Mouse (Mus musculus) induced T-regulatory cell, adult 2 months (primary cell): ENCODE measurements around the gene Lactbl1.

Source experiments
- DNase-seq: peaks from one replicate; pipeline ENCODE4 v3.0.0-alpha.2; 2012; ENCODE audit warnings: low read depth

Lactbl1 gene

DNA sequence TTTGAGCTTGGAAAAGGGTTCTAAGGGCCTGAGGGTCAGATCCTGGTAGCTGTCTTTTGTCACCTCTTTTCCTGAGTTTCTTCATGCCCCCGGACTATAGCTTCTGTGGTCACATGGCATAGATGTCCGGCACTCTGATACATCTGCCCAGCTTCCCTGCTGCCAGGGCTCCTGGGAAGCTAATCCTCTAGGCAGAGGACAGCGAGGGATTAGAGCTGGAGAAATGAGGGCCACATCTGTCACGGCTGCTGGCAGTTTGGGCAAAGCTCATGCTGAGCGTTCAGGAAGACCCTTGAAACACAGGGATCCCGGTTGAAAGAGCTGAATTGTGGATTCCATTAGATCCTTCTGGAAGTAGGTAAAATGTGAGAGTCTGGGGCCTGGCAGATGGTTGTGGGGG lies at the start of gene Lactbl1:
TSS of gene Lactbl1 (plus strand) at position 234 of the 400 bp plus-strand sequence.
- no peak for DNase-seq

DNA sequence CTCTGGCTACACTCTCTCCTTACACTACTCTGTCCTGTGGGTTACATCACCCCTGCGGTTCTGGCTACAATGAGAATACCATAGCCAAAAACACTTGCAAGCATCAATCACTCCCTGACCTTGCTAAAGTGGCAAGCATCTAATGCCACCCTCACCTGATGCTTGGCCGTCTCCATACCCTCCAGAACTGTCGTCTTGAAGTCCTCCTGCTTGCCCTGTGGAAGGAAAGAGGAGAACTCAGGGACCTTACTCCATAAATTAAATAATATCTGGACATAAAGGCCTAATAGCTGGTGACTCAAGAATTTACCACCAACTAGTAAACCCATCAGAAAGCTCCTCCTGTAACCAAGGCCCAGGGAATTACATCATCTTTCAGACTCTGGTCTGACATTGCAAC lies 40.5 kb upstream of the Lactbl1 start:
- DNase-seq = no peak

DNA sequence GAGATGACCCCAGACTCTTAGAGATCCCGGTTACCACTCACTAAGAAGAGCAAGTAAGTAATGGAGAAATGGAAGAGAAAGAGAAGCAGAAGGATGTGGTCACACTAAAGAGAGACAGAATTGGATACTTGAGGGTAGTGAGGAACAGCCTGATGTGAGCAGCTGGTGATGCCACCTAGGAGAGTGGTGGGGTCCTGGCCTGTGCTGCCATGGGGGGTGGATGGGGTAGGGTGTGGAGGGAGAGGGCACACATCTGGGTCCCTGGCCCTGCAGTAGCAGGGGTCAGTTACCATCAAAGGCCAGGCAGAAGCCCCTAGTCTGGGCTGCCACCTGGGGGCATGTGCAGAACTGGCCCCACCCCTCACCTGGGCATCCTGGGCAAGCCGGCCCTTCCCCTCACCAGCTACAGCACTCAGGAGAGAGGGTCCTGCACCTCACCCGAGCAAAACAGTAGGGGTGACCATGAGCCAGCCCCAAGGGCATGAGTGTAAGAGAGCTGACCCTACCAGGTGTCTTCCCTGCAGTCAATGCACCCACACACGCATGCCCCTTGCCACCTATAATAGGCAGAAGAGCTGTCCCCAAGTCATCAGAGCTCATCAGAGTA lies 35.1 kb upstream of the Lactbl1 start:
- DNase-seq = no peak

DNA sequence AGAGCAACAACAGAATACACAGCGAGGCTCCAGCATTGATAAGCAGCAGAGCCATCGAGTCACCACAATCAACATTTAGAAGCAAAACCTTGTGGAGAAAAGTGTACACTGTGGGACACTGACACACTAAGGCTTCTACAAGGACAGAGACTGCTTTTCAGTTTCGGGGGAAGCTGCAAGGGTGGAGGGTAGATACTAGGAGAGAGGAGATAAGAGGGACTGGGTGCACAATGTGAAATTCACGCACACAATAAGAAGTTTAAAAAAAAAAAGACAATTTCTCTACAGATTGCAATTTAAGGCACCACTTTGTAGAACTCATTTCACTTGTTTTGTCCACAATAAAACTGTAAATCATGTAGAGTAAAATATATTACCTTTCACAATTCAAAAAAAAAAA lies 34.4 kb upstream of the Lactbl1 start:
- no peak for DNase-seq

DNA sequence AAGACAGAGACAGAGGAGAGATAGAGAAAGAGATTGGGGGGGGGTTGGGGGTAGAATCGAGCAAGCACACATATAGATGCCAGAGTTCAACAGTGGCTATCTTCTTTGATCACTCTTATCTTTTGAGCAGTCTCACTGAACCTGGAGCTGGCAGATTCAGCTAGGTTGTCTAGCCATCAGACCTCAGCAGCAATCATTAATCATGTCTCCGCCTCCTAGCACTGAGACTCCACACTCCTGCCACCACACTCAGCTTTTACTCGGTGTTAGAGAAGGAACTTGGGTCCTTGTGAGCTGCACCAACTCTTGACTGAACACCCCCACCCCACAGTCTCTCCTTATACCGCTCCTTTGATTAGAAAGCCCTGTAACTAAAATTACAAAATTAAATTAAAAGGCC lies 30.3 kb upstream of the Lactbl1 start:
- no peak for DNase-seq

DNA sequence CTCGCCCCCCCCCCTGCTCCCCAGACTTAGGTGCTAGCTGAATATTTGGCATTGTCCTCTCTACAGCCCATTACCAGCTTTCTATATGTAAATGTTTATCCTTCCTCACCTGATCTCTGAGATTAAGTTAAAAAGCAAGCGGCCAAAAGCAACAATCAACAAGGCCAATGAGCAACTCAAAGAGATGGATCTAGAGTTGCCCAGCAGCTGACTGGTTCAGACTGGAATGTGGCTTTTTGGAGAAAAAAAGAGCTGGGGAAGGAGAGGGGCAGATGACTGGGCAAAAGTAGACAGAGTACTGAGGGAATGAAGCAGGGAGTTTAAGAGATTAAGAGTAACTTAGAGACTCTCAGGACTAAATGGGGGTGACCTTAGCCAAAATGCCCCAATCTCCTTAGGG lies 28.4 kb upstream of the Lactbl1 start:
- DNase-seq = no peak

DNA sequence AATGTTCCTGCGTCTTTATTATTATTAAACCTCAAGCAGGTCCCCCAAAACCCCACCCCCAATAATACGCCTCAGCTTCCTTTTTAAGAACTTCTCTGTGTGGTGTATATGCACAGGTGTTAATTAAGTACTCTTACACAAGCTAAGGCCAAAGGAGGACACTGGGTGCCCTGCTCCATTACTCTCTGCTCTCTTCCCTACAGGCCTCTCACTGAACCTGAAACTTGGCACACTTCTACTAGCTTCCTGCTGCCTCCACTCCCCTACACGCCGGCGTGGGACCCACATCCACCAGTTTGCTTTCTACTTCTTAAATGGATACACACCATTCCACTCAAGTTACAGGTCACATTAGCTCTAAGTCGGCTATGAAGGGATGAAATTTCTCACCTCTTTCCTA lies 27.2 kb upstream of the Lactbl1 start:
- DNase-seq = no peak

DNA sequence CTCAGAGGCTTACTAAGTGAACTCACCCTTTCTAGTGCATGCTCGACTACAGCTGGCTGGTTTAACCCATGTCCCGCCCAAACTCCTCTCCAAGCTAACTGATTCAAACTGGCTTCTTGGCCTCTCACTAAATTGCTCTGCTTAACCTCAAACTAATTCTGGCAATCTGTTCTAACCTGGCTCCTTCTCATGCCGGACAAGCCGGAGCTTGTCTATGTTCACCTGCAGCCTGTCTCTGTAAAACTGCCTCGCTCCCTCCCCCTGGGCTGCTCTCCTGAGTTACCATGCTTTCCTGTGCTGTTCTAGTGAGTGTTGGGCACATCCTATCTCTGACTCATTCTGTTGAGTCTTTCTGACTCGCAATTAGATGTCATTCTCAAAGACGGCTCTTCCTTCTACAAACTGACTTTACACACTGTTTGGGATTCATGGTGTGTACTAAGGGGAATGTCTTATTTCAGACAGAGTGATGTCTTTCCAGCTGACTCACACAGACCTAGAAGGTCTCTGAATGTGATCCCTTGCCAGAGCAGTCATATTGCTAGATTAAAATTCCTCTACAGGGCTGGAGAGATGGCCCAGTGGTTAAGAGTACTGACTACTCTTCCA lies 24.0 kb upstream of the Lactbl1 start:
- no peak for DNase-seq

DNA sequence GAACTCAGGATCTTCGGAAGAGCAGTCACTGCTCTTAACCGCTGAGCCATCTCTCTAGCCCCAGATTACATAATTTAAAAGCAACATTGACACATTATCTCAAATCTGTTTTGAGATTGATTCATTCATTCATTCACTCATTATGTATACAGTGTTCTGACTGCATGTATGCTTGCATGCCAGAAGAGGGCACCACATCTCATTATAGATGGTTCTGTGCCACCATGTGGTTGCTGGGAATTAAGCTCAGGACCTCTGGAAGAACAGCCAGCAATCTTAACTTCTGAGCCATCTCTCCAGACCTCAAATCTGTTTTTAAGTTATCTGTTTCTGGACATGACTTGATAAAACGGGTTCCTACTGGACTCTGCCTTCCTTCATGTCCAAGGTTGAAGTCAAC lies 22.6 kb upstream of the Lactbl1 start:
- DNase-seq = peak; percentile 35

DNA sequence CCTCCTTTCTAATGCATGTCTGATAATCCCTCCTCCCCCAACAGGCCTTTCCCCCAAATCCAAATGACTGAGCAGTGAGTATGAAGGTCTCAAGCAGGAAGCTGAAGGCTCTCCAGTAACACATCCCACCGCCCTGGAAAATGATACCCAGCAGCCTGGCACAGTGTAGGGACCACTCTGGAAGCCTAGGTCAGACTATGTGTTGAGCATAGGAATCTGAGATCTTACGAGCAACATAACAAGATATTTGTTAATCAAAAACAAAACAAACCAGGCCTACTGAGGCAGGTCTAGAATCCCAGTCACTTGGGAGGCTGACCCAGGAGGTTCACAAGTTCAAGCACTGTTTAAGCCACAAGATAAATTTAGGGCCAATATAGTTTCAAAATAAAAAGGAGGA lies 21.9 kb upstream of the Lactbl1 start:
- no peak for DNase-seq

DNA sequence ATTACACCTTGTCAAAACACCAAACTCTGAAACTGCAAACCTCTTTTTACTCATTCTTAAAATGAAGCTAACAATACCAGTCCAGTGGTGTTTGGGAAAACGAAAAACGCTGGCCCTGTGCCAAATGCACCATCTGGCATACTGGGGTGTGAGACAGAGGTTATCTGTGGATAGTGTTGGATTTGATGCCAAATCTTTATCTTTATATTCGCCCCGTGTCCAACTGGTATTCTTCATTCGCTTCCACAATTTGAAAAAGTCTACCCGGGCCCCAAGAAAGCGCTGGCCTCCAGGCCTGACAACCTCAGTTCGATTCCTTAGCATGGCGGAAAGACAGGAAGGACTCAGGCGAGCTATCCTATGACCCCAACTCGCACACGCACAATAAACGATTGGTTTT lies 20.9 kb upstream of the Lactbl1 start:
- peak; percentile 61 for DNase-seq

DNA sequence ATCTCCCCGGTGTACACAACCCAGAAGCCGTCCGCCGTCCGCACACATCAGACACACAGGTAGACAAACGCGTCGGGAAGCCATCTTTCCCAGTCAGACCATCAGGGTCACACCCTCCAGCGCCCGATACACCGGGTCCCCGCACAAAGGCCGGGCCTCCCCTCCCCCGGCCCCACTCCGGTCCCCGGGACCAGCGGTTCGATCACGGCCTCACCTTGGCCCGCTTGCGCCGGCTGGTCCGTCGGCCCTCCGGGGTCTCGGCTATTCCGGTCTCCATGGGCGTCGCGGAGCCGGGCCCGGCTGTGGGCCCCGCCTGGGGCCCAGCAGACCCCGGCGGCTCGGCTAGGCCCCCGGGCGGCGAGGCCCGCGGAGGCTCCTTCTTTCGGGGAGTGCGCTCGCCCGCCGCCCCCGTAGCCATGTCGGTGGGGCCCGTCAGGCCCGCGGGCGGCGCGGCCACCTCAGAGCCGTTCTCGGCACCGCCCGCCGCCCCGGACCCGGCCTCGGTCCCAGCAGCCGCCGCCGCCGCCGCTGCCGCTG lies 20.3 kb upstream of the Lactbl1 start:
- DNase-seq = peak; percentile 70

DNA sequence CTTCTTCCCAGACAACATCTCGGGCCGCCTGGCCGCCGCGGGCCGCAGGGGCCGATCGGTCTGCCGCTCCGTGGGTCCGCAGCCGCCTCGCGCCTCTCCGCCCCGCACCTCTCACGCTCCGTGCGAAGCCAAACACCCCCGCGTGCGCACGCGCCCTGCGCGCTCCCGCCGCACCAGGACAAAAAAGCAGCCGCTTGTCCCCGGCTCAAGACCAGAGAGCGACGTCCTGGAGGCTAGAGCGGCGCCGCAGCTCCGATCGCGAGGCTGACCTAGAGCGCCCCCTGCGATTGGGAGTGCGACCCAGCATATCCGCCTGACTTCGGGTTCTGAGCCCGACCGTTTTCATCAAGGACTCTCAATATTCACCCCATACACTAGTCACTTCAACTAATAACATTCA lies 19.9 kb upstream of the Lactbl1 start, which contains the start of gene Kdm1a:
TSS of gene Kdm1a (minus strand) at position 156 of the 400 bp plus-strand sequence.
- DNase-seq = peak; percentile 96

DNA sequence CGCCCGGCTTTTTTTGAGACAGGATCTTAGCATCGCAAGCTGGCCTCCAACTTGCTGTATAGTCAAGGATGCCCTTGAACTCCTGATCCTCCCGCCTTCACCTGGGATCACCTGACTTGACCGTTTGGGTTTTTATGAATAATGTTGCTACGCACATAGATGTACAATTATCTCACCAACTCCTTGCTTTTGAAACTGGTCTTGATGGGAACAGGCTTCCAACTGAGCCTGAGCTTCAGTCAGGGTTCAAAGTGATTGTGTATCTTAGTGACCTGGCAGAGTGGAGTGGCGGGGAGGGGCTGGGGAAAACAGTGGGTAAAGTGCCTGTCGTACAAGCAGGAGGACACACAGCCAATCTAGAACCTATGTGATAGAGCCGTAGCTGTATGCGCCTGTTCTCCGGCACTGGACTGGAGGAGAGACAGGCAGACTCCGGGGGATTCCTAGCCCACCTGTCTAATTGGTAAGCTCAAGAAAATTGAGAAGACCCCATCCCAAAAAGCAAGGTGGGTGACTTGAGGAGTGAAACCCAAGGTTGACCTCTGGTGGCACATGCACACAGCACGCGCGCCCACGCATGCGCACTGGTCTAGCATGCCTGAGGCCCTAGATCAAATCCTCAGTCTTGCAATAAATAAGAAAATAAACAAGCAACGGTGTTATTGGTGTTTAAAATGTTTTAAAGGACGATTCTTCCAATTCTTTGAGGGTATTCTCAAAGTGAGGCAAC lies 16.5 kb upstream of the Lactbl1 start:
- DNase-seq = no peak

DNA sequence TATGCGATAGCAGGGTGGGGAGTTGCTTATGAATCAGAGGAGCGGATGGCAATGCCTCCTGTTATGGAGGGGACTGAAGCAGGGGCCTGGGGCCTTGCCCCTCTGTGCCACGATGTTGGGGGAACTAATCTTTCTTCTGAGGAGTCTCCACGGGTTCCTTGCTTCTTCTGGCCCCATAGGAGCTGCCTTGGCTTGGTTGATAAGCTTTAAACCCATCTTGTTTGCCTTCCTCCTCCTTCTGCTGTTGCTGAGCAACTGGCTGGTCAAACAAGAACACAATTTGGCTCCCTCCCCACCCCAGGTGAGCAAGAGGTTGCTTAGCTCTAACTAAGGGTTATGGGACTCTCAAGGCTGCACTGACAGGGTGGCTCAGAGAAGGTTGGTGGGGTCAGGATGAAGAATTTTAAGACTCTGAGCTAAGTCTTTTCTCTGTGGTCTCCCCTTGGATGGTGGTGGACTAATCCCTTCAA lies 12.0 kb upstream of the Lactbl1 start, which contains the start of gene Tex46:
TSS of gene Tex46 (plus strand) at position 51 of the 470 bp plus-strand sequence.
- DNase-seq = no peak

DNA sequence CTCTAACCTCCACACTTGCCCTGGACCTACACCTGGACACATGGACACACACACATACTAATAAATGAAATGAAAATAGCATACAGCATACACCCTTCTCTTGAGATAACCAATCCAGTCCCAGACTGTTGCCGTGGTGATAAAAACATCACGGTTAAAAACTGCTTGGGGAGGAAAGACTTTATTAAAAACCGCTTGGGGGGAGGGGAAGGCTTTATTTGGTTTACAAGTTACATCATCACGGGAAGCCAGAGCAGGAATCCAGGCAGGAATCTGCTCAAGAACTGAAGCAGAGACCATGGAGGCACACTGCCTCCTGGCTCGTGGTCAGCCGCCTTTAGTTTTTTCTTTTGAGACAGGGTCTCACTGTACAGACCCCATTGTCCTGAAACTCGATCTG lies 8.8 kb upstream of the Lactbl1 start:
- no peak for DNase-seq

DNA sequence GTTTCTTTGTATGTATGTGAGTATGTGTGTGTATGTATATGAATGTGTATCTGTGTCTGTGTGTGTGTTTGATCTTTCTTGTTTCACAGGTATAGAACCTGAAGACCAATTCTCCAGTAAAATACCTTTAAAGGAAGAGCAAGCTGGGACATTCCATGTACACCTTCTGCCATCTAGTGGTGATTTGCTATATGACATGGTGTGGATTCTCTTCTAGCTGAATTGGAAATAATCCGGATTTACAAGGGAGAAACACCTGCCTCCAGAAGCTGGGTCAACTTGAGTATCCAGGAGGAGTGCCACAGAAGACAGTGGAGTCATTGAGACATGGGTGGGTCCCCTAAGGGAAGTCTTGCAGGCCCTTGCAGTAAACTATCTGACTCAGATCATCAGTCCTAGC lies 1.1 kb upstream of the Lactbl1 start:
- peak; percentile 81 for DNase-seq

DNA sequence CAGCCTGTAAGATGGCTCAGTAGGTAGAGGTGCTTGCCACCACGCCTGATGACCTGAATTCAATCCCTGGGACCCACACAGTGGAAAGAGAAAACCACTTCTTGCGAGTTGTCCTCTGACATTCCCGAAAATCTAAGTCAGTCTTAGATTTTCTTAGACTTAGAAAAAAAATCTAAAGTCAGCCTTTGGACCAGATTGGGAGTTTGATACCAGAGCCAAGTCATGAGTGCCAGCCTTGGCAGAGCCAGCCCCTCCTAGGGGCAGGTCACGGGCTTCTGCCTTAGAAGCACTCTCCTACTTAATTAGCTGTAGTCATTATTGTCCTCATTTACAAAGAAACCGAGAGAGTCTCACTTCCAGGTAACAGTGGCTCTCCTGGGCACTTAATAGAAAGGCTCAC lies 465 bp upstream of the Lactbl1 start:
- DNase-seq = no peak

DNA sequence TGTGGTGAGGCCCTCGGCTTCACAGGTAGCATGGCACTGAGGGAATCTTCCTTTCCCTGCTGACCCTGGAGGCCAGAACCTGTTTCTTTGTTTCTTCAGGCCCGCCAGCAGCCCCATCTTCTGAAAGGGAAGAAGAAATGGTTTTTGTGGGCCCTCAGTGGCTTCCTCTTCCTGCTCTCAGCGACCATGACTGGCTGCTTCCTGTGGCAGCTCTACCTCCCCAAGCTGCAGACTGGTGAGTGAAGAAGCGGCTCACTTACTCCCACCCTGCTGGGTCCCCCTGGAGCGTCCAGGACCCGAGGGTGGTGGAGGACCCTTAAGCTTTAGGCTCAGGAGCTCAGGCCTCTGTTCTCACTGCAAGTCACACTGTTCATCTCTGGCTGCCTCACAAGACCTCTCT lies 4.2 kb downstream of the Lactbl1 start:
- DNase-seq = peak; percentile 39

DNA sequence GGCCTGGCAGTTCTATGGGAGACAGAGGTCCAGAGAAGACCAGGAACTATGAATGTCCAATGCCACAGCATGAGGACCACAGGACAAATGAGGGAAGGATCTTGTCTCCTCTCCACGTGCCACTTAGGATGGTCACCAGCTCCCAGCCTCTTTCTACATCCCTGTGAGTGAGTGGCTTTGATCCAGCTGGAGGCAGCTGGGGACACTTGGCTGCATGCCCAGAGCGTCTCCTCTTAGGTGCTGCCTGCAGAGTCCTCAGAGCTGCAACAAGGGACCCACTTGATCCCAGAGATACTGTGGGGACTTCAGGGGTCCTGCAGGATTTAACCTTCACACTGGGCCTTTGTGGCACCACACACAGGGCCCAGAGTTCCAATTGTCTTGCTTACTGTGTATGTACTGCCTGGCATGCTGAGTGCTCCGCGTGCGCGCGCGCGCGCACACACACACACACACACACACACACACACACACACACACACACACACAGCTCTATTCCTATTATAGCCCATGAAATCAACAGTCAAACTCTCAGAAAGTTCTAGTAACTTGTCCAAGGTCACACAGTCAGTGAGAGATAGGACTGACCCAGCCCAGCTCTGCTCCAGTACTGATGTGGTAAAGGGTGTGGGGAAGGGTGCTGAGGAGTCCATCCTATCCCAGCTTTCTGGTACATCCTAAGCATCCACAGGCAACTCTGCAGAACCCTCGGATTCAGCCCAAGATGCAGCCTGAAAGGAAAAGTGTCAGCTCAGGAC lies 9.0 kb downstream of the Lactbl1 start:
- DNase-seq = no peak

DNA sequence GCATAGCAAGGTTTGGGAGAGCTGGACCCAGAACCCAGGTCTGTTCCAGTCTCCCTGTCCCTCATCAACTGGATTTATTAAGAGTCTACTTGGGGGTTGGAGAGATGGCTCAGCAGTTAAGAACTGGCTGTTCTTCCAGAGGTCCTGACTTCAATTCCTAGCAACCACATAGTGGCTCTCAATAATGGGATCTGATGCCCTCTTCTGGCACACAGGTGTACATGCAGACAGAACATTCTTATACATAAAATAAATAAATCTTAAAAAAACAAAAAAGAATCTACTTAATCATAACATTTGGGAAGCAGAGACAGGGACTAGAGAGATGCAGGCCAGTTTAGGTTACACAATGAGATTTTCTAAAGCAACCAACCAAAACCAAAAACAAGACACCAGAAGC lies 13.6 kb downstream of the Lactbl1 start:
- DNase-seq = no peak

DNA sequence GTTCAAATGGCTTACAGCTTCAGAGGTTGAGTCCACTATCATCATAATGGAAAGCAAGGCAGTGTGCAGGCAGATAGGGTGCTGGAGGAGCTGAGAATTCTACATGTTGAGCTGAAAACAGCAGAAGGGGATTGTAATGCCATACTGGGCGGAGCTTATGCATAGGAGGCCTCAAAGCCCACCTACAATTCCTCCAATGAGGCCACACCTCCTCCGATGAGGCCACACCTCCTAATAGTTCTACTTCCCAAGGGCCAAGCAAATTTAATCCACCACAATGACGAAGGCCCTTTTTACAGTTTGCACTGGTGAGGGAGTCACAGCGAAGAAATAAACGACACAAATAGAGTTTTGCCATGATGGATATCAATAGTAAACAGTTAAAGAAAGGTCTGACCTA lies 14.1 kb downstream of the Lactbl1 start:
- DNase-seq = no peak
